Mouse (Mus musculus): ENCODE measurements around the gene Il1r2.

Il1r2 gene

GRCm38 (mm10) chr1:40132721-40133120 is 58.8 kb downstream of the Il1r2 start:
- no peak for DNase-seq (ENCODE audit: low spot score)

DNA sequence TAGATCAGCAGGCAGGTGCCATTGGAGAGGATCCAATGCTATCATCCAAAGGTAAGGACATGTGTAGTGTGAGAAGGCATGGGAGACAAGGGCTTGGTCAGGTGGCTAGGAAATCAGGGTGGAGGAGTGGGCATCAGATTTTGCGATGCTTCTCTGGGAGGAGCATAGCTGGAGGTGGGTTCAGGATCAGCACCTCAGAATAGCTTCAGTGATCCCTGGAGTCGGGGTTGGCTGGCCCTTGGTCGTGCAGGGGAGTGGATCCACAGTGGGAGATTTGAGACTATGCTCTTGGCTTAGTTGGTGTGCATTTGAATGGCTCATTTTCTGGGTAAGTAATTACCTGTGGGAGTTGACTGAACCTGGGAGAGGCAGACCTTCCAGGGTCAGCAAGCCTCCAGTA is 59.7 kb downstream of the Il1r2 start:
- DNase-seq (ENCODE audit: low spot score), result no peak

DNA sequence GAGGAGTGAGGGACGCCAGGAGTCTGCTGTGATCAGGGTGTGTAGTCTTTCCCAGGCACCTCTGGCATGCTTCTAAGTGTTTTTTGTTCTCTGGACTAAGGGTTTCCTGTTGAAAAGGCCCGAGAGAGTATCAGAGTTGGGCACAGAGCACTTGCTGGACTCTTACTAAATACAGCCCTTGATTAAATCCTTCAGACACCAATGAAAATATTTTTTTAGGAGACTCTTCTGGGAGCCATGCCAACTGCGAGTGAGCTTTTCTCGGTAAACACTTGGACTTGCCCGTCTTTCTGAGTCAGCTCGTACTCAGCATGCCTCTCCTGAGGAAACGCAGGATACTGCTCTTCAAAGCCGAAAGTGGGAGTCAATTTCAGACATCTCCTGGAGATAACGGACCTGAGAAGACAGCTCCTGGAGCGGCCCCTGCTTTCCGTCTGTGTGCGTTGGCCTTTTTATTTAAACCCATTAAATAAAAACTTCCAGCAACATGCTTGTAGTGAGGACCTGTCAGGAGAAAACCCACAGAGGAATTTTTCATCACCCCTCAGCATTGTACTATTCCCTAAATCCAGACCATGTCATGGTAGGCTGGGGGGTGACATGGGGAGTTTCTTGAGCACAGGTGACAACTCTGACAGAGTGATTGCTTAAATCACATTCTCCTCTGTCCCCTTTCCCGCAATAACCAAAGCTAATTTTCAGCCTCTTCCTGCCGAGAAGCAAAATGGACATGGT is 66.1 kb downstream of the Il1r2 start:
- DNase-seq (ENCODE audit: low spot score), result peak; percentile 83

GRCm38 (mm10) chr1:40156096-40156495 is 82.2 kb downstream of the Il1r2 start:
- no peak for DNase-seq (ENCODE audit: low spot score)

DNA sequence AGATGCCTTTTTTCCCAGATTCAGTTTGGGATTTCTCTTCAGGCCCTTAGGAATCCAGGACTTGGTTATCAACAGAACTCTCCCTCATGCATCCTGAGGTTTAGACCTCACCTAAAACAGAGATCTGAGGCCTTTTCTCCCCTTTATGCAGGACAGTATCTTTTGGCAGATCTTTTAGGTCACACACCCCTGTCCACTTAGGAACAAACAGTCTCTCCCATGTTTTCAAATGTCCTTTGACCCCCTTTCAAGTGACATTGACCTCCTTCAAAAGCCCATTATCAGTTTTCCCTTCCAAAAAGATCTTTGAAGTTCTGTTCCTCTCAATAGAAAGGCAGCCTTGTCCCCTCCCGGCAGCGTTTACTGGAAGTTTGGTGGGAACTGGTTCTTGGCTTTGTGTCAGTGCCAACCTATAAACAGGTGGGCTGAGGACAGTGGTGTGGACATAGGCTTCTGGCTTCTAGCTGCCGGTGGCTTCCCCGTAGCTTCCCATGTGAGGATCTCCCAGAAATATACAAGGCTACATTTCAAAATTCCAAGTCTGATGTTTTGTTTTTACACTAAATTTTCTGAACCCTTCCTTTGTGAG is 89.5 kb downstream of the Il1r2 start:
- DNase-seq (ENCODE audit: low spot score), result no peak

DNA sequence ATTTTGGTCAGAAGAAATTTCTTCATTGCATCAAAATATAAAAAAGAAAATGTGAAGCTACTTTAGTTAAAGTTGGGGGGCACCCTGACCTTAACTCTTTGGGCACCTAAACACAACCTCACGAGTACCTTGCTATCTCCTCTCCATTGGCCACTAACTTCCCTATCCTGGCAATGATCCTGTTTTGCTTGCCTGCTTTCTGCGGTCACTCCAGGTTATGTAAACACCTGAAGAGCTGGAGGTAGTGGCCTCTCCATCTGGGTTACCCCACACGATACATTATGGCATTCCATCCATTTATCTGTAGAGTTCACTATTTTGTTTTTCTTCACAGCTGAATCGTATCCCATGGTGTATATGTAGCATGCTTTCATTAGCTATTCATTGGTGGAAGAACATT is 90.5 kb downstream of the Il1r2 start:
- no peak for DNase-seq (ENCODE audit: low spot score)

DNA sequence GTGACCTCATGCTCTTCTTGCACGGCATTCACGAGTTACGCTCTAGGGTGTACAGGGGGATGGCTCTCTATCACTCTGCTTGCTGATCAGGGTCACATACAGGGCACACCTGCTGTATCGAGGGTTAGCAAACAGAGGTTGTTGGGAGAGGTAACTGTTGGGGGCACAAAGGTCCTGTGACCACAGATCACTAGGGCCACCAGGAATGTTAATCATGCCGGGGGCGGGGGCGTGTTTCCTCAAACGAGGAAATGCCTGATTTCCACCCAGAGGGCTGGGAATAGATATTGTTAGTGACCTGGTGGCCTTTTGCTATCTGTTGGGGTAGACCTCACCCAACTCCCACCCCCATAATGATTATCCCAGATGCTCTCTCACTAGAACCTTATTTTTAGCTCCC is 93.7 kb downstream of the Il1r2 start:
- no peak for DNase-seq (ENCODE audit: low spot score)

DNA sequence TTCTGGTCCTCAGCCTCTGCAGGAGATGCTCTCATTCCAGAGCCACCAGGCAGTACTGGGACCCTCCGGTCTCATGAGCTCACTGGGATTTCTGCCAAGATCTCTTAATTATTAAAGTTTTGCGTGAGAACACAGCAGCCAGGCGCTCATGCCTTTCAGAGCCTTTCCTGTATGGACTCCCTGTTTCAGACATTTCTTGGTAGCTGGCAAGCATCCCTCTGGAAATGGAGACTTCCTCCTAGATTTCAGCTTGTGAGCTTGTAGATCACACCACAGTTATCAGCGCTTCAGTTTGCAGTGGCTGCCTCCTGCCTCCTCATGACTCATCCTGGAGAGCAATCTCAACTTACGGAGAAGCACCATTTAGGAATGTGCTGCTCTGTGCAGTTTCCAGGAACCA is 98.0 kb downstream of the Il1r2 start:
- DNase-seq (ENCODE audit: low spot score), result peak; percentile 30

DNA sequence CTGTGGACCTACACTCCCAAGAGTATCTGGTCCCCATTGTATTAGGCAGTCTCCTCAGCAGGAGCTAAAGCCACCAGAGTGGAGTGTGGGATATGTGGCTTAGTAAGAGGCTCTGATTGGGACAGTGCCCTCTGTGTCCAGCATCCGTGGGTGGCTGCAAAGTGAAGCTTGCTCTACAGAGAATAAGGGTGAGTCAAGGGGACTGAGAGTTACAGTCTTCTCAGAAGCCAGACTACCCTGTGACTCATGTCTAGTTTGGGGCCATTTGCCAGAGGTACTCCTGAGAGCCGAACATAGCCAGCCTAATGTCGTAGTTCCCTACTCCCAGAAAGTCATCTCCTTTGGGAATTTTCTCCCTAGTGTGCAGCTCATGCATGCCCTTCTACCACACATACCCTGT is 100.3 kb downstream of the Il1r2 start:
- DNase-seq (ENCODE audit: low spot score), result no peak

All from ovary, adult 18-20 months (tissue).